ENCODE assay signal across 15 mouse cellular contexts in genomic region chr7:115379600-115379999, GRCm38 (mm10).
DNase-seq lines count a peak whose midpoint lies in the region; ATAC-seq lines count a peak whose summit lies in the region.
"Had no signal": no experiment of that assay in that cellular context is flagged by ENCODE, and none has a peak within 500 bp of the region (broad histone marks: within the 10 kb centered on the region; RNA-seq: fewer than 3 reads in every experiment).

No protein-coding gene starts in this region.

- no peaks in the 10 kb centered on the region for H3K9me3 ChIP-seq in hindbrain, embryonic 10.5 days
- no peaks in the 10 kb centered on the region; the same call in 1 of the 2 replicates for H3K9me3 ChIP-seq in hindbrain, embryonic 12.5 days (replicated peaks)
- no peaks in the 10 kb centered on the region for H3K9me3 ChIP-seq in lung, embryonic 15.5 days

- H3K4me1 ChIP-seq in hindbrain, embryonic 10.5 days (replicated peaks) = peaks cover 22% of the 10 kb centered on the region
- H3K4me1 ChIP-seq in hindbrain, embryonic 12.5 days = peaks cover 6% of the 10 kb centered on the region
- H3K4me1 ChIP-seq in lung, embryonic 15.5 days = peaks cover 28% of the 10 kb centered on the region

- H3K36me3 ChIP-seq in hindbrain, embryonic 10.5 days = no peaks in the 10 kb centered on the region
- H3K36me3 ChIP-seq in hindbrain, embryonic 12.5 days = no peaks in the 10 kb centered on the region
- no peaks in the 10 kb centered on the region for H3K36me3 ChIP-seq in lung, embryonic 15.5 days

- no peaks in the 10 kb centered on the region for H3K27me3 ChIP-seq in hindbrain, embryonic 10.5 days (ENCODE audit: insufficient read depth, poor library complexity, severe bottlenecking)
- H3K27me3 ChIP-seq in hindbrain, embryonic 12.5 days = no peaks in the 10 kb centered on the region; the same call in 1 of the 2 replicates
- no peaks in the 10 kb centered on the region for H3K27me3 ChIP-seq in lung, embryonic 15.5 days

- no peak overlapping the region for H3K4me2 ChIP-seq in hindbrain, embryonic 12.5 days (replicated peaks)
- no peak overlapping the region for H3K4me2 ChIP-seq in lung, embryonic 15.5 days
- H3K4me2 ChIP-seq: midbrain, embryonic 11.5 days had no signal

- no peak overlapping the region for H3K27ac ChIP-seq in hindbrain, embryonic 10.5 days
- no peak overlapping the region for H3K27ac ChIP-seq in hindbrain, embryonic 12.5 days
- H3K27ac ChIP-seq in lung, embryonic 15.5 days = 0 out of 2 replicates have a peak overlapping the region, but pooled peaks have one; percentile 19
- H3K27ac ChIP-seq: liver, embryonic 14.5 days had no signal

- no peak for ATAC-seq in hindbrain, embryonic 12.5 days (ENCODE audit: low FRiP score)
- ATAC-seq in lung, embryonic 15.5 days (ENCODE audit: borderline replicate concordance, extremely low read depth, low FRiP score, low TSS enrichment) = peak; percentile 93
- ATAC-seq: inflammation-experienced regulatory T-cells, adult 6 months had no signal

- WGBS in hindbrain, embryonic 10.5 days = 67% methylated on average over 7 of the region's 7 CpGs
- WGBS in hindbrain, embryonic 12.5 days = 58% methylated on average over 7 of the region's 7 CpGs
- 24% methylated on average over 7 of the region's 7 CpGs for WGBS in lung, embryonic 15.5 days

- DNase-seq in adrenal gland, postnatal 14 days = peak; percentile 24
- DNase-seq in adrenal gland, adult 8-10 months = no peak
- DNase-seq in hindbrain, embryonic 10.5 days (ENCODE audit: low spot score) = peak; percentile 35
- no peak for DNase-seq in lung, postnatal 25 days (ENCODE audit: low spot score)
- peak; percentile 42 for DNase-seq in fibroblast of lung, adult 2 months (ENCODE audit: low read depth)
- DNase-seq in urinary bladder, postnatal 25 days (ENCODE audit: low spot score) = no peak
- DNase-seq: adrenal gland, postnatal 25 days; gastrocnemius, postnatal 14 days; right cerebral cortex, postnatal 4 days; thymus, postnatal 25 days had no signal

- H3K9ac ChIP-seq in hindbrain, embryonic 12.5 days = no peak overlapping the region
- no peak overlapping the region for H3K9ac ChIP-seq in lung, embryonic 15.5 days
- H3K9ac ChIP-seq: liver, embryonic 14.5 days had no signal

- H3K4me3 ChIP-seq in hindbrain, embryonic 10.5 days = no peak overlapping the region
- H3K4me3 ChIP-seq in hindbrain, embryonic 12.5 days = no peak overlapping the region
- no peak overlapping the region for H3K4me3 ChIP-seq in lung, embryonic 15.5 days

Comparison
In these comparisons a context has a peak if more than half of its experiments do, and no peak if none do; other contexts are left out.
1. DNase-seq: peak in adrenal gland, postnatal 14 days (single experiment), hindbrain, embryonic 10.5 days (single experiment) and fibroblast of lung, adult 2 months (single experiment); none in adrenal gland, adult 8-10 months (single experiment), lung, postnatal 25 days (single experiment) and urinary bladder, postnatal 25 days (single experiment).